Mouse (Mus musculus): Measurements from ENCODE around the gene Vps37d. TPM values are rescaled to one million over a fixed set of nuclear protein-coding genes. Genes with fewer than 3 reads are reported as not detected.
A peak's percentile ranks its signal among the peaks of the same experiment; 100 is the strongest.
"Not testable (repeated sequence)": the region's sequence is repeated elsewhere in the genome, so short reads cannot be mapped to it uniquely, and the experiment has no call there.

The Vps37d gene
- polyA plus RNA-seq, 2 experiments from 2014 or later: not detected

DNA sequence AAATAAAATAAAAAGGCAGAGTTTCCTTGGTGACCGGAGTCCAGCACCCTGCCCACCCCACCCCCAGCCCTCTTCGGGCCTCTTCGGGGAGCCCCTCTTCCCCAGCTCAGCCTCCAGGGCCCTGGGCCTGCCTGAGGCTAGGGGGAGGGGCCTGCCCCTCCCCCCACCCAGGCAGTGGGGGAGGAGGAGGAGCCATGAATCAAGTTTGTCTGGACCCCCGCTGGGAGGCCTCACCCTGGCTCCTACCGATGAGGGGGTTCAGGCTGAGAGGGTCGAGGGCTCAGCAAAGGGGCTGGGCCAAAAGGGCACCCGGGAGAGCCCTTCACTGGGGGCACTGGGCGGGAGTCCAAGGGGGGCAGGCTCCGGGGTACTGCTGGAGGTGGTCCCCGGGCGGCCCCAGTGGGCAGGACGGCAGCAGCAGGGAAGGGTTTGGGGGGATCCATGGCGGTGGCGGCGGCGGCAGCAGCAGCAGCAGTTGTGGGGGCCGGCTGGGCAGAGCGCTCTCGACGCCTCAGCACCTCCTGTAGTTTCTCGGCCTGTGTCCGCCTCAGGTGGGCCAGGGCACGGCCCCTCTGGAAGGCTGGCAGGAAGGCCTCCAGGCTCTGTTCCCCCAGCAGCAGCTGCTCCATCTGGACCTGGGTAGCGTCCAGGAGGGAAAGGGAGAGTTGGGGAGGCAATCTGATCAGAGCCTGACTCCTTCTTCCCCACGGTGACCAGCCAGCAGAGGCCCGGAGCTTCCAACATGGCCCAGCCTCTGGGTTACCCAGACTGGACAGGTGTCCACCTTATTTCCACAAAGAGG lies 4.5 kb downstream of the Vps37d start:
- ATAC-seq: no peak

DNA sequence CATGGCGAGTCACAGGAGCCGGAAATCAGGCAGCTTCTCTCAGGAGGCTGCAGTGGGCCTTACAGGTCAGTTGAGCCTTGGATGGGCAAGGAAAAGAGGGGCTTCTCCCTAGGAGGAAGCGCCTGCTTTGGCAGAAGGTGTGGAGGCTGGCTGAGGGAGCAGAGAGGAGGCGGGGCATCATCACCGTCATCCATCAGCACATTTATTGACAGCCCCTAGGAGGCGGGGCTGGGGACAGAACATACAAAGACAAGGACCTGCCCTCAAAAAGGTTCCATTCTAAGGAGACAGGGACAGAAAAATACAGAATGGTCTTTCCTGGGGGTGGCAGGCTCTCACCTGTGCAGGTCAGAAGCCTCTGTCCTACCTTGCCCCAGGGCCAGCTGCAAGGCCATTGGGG lies 5.3 kb downstream of the Vps37d start:
- ATAC-seq: no peak

- ATAC-seq: no peak
These were observed 6.0 kb downstream of the Vps37d start for GRCm38 (mm10) chr5:135072061-135072460.

GRCm38 (mm10) chr5:135070448-135070847 lies 7.6 kb downstream of the Vps37d start:
- no peak for ATAC-seq

- no peak for ATAC-seq
These were observed 12.1 kb downstream of the Vps37d start for GRCm38 (mm10) chr5:135066008-135066407.

DNA sequence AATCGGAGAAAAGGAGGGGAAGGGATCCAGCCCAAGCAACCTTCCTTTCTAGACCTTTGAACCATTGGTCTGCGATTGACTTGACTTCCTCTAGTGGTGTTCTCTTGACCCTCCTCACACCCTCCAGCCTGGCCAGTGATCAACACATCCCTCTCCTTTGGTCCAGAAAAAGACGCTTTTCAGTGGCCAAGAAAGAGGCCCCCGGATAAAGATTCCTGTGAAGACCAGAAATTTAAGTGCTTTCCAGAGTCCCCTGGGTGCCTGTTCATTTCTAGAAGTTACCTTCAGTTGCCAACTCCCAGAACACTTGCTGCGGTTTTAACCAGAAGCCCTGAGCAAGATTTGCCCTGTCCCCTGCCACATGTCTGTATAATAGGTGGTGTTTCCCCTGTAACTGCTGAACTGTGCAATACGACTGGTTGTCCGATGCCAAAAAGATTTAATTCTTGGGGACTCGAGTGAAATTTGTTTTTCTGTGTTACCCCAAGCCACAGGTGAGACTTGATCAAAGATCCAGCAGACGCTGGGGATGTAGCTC lies 13.1 kb downstream of the Vps37d start, which contains the start of gene Bud23:
Gene Bud23 (minus strand): TSS at position 51 of the 538 bp plus-strand sequence.
- ATAC-seq: not testable (repeated sequence)

DNA sequence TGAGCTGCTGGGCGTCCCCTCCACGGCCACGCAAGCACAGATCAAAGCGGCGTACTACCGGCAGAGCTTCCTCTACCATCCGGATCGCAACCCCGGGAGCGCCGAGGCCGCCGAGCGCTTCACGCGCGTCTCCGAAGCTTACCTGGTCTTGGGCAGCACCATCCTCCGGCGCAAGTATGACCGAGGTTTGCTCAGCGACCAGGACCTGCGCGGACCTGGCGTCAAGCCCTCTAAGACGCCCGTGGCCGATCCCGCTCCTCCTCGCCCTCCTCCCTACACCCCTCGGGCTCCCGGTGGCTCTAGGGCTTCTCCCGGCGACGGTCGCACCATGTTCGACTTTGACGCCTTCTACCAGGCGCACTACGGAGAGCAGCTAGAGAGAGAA lies 13.7 kb downstream of the Vps37d start:
- peak; percentile 68 for ATAC-seq

- peak; percentile 96 for ATAC-seq
These were observed 14.3 kb downstream of the Vps37d start, which contains the start of gene Dnajc30 for GRCm38 (mm10) chr5:135063629-135064381. Gene Dnajc30, plus strand, starts transcription at chr5:135064202.

- no peak for ATAC-seq
These were observed 24.7 kb downstream of the Vps37d start for GRCm38 (mm10) chr5:135053356-135053755.

GRCm38 (mm10) chr5:135049268-135049667 lies 28.8 kb downstream of the Vps37d start:
- ATAC-seq: not testable (repeated sequence)

- ATAC-seq: no peak
These were observed 29.5 kb downstream of the Vps37d start for GRCm38 (mm10) chr5:135048539-135048938.

DNA sequence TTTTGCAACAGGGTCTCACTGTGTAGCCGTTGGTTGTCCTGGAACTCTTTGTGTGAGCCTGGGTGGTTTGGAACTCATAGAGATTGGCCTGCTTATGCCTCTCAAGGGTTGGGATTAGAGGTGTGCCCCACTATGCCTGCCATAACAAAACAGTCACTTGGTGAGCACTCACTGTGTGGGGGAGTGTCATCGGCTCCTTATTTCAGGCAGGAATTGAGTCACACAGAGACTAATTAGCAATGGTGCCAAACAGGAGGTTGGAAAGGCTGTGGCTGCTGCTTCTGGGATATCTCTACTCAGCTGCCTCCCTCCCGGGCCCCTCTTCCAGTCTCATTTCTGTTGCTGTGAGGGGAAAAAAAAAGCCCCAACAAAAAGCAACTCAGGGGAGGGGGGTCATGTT lies 33.5 kb downstream of the Vps37d start:
- ATAC-seq: no peak

DNA sequence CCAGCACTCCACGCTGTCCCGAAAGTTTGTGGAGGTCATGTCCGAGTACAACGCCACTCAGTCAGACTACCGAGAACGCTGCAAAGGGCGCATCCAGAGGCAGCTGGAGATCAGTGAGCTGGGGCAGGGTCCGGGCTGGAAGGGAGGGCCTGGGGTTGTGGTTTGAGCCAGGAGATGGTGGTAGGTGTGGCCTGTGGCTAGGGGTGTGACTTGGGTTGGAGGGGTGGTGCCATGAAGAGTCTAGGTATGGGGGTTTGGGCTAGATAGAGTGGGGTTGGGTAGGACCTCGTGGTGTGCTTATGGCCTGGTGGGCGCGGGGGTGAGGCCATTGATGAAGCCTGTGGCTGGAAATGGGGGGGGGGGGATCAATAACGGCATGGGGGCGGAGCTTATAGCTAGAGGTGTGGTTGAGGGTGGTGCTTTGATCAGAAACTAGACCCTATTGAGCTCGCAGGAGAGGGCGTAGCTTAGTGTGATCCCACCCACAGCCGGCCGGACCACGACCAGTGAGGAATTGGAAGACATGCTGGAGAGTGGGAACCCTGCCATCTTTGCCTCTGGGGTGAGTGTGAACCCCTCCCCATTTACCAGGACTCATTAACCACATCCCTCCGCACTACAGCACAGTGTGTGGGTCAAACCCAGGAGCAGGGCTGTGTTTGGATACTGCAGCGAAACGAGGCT lies 35.8 kb downstream of the Vps37d start:
- ATAC-seq: no peak

- ATAC-seq: no peak
These were observed 37.3 kb downstream of the Vps37d start for GRCm38 (mm10) chr5:135040777-135041176.

- ATAC-seq: no peak
These were observed 38.0 kb downstream of the Vps37d start for GRCm38 (mm10) chr5:135040059-135040458.

DNA sequence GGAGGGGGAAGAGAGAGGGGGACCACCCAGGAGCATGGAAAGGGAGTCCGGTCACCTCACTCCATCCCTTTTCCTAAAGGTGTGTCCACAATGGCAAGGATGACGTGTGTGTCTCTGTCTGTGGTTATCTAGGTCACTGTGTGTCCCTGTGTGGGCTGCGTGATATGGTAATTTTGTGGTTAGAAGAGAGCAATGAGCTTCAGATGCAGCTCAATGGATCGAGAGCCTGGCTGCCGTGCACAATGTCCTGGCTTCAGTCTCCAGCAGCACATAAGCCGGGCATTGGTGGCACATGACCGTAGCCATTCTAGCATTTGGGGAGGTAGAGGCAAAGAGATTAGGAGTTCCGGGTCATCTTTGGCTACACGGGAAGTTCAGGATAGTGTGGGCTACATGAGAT lies 38.5 kb downstream of the Vps37d start:
- ATAC-seq: no peak

GRCm38 (mm10) chr5:135037946-135038345 lies 40.1 kb downstream of the Vps37d start:
- ATAC-seq: no peak

DNA sequence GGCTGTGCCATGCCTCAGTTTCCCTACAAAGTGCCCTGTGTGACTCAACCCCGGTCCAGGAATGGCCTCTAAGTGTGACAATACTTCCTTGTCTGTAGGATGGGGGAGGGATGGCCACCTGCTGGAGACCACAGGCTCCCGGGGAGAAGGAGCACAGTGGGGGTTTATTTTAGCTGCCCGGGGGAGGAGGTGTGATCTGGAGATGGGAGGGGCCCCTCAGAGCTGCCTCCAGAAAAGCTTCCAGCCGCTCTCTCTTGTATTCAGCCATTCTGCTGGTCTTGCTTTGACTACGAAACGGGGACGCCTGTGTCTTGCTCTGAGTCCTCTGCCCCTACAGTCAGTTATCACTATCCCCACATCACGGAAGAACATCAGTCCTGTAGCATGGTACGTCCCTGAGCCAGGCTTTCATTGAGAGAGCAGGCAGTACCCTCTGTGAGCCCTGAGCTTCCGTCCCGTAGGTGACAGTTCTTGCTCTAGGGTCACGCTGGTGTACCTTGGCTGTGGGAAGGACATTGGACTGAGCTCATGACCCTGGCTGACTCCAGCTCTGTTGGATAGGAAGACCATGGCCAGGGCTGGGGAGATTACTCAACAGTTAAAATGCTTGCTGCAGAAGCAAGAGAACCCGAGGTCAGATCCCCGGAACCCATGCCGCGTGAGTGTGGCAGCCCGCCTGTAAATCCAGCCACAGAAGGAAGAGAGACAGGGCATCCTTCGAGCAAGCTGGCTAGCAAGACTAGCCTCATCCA lies 42.3 kb downstream of the Vps37d start:
- no peak for ATAC-seq

- ATAC-seq: no peak
These were observed 43.5 kb downstream of the Vps37d start for GRCm38 (mm10) chr5:135034593-135034992.

- ATAC-seq: no peak
These were observed 45.5 kb downstream of the Vps37d start for GRCm38 (mm10) chr5:135032581-135032980.

- no peak for ATAC-seq
These were observed 48.8 kb downstream of the Vps37d start for GRCm38 (mm10) chr5:135029007-135029854.

All from activated CD4-positive, CD25-positive, alpha-beta regulatory T cell, adult 4 months (primary cell).